Mouse (Mus musculus): Measurements from ENCODE around the gene Trp53tg5.

Trp53tg5 gene

DNA sequence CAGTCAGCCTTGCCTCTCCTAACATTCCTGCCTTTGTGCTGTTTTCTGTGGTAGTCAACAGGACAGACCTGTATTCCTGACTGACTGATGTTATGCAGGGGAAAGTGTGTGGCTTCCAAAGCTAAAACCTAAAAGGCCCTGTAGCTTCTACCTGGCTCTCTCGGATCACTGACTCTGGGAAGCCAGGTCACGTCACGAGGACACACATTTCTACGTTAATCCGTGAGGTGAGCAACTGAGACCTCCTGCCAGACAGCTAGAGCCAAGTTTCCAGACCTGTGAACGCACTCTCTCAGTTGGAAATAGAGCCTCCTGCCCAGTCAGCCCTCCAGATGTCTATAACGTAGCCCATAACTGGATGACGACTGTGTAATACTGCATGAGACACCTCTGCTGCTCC lies 51.5 kb downstream of the Trp53tg5 start:
- no peak for TF ChIP-seq POU5F1 (IDR thresholded peaks at IDR 0.05; ENCODE audit: borderline replicate concordance, low read length)
- no peak for TF ChIP-seq CTCF (conservative IDR thresholded peaks at IDR 0.05; ENCODE audit: low read length)
- TF ChIP-seq NANOG (IDR thresholded peaks at IDR 0.05; ENCODE audit: borderline replicate concordance, low read length): no peak

DNA sequence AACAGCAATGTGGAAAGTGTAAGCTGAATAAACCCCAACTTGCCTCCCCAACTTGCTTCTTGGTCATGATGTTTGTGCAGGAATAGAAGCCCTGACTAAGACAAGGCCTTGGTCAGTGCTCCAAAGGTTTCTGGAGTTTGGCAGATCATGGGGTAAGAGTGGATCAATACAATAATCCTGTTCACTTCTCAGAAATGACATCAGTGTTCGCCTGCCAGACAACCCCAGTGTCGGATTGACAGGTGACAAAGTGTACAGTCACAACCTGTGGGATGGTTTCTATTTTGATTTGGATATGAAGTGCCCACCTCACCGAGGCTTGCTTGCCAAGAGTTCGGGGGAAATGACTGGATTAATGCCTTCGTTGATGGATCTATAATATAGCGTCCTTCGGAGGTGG lies 52.2 kb downstream of the Trp53tg5 start:
- peaks cover 7% of the 10 kb centered on the region; the same call in 1 of the 2 replicates for H3K27me3 ChIP-seq (ENCODE audit: insufficient read depth, low read length)
- H3K36me3 ChIP-seq (ENCODE audit: insufficient read depth, low read length): peaks cover 19% of the 10 kb centered on the region
- TF ChIP-seq POU5F1 (IDR thresholded peaks at IDR 0.05; ENCODE audit: borderline replicate concordance, low read length): no peak
- no peak for TF ChIP-seq NANOG (IDR thresholded peaks at IDR 0.05; ENCODE audit: borderline replicate concordance, low read length)
- no peak for TF ChIP-seq CTCF (conservative IDR thresholded peaks at IDR 0.05; ENCODE audit: low read length)
- no peak overlapping the region for H3K4me3 ChIP-seq (replicated peaks; ENCODE audit: low read length)
- H3K9me3 ChIP-seq (ENCODE audit: low read length): 0 out of 2 replicates have a peak, but pooled peaks cover 4% of the 10 kb centered on the region
- H3K4me1 ChIP-seq (replicated peaks; ENCODE audit: low read depth, low read length): peaks cover 49% of the 10 kb centered on the region

More for the DNA sequence above, 51.5 kb downstream of the Trp53tg5 start:
- no peak overlapping the region for H3K4me3 ChIP-seq (replicated peaks; ENCODE audit: low read length)
- H3K36me3 ChIP-seq (ENCODE audit: insufficient read depth, low read length): peaks cover 23% of the 10 kb centered on the region
- H3K27me3 ChIP-seq (ENCODE audit: insufficient read depth, low read length): peaks cover 11% of the 10 kb centered on the region
- H3K4me1 ChIP-seq (replicated peaks; ENCODE audit: low read depth, low read length): peaks cover 56% of the 10 kb centered on the region
- H3K9me3 ChIP-seq (ENCODE audit: low read length): 0 out of 2 replicates have a peak, but pooled peaks cover 4% of the 10 kb centered on the region

All from E14TG2a.4 (cell line).